Mouse (Mus musculus) left cerebral cortex, adult 9 months (tissue): ENCODE data around the gene Eed.

Experiments
- DNase-seq, 2 experiments: peaks; one replicate each; pipeline ENCODE4 v3.0.0; 2022; ENCODE audit warnings: low spot score in 2 of 2

The Eed gene

DNA sequence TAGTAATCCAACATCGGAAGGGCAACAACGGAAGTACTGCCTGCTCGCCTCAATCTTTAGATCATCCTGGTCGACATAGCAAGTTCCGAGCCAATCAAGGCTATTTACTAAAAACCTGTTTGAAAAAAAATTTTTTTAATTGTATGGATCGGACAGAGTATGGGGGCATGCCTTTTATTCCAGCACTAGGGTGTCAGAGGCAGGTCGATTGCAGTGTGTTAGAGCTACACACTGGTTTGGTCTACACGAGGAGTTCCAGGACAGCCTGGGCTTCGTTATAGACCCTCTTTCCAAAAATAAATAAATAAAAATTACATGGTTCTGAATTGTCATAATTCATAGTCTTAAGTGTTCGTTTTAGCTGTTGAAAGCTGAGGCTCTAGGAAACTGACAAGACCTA, 774 bp upstream of the Eed start:
- DNase-seq = no peak

DNA sequence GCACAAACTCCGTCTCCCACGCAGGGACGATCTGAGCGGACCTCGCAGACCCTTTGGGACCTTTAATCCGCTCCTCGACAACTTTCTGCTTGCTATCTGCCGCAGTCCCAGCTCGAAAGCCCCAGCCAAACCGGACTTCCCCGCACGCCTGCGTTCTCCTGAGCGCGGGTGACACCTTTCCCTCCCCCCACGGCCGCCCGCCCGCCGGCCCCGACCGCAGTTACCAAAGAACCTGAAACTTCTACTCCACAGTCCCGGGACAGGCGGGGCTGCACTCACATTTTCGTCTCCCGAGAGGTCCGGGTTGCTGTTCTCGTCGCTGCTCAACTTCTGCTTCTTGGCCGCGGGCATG, 674 bp downstream of the Eed start:
- DNase-seq = no peak

DNA sequence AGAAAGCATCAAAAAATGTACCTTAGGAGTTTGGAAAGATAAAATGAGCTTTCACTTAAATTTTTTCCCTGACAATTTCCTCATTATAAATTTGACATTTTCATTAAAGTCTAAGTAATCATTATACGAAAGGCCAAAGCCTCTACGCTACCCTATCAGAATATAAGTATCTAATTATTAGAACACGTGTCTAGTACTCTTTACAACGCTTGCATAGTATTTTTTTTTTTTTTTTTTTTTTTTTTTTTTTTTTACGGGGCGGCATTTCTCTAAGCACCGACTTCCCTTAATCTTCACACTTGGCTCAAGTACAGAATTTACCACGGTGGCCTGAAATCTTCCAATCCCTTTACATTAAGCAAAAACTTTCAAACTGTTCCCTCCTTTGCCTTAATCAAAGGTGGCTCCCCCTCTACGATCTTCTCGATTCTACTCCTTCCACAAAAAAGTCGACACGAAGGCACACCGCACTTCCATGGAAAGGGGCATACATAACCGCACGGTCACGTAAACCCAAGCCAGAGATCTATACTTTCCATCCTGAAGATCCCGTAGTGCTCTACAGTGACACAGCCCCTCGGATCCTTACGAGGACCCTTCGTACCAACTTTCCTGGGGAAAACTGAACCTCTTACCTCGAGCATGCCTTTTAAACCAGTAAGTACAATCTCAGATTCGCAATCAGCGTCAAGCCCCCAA, 1.2 kb downstream of the Eed start:
- no peak for DNase-seq

DNA sequence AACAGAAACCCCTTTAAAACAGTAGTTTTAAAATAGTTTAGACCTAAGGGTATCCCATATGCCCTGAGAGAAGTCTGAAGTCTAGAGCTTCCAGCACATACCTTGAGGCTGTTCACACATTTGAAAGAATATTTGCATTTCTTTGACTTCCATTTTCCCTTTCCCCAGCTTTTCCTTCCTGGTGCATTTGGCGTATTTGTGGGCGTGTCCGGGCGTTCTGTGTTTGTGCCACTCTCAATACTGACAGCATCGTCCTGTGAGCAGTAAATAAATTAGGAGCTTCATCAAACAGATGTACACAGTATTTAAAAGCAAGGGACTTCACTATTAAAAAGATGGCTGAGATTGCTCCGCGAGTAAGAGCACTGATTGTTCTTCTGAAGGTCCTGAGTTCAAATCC, 4.0 kb downstream of the Eed start:
- no peak for DNase-seq

DNA sequence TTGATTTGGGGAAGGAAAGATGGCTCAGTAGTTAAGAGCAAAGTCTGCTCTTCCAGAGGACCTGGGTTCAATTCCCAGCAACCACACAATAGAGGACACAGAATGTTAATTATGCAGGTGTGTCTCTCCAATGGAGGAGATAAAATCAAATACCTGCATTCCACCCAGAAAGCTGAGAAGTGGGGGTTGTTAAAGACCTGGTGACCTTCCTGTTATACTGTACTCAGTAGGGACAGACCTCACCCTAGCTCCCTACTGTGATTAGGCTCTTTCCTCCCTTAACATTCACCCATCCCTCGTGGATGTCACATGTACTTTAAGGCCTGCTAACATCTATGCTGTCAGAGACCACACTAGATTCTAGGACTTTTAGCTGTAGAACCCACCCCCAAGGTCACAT, 5.2 kb downstream of the Eed start:
- no peak for DNase-seq

DNA sequence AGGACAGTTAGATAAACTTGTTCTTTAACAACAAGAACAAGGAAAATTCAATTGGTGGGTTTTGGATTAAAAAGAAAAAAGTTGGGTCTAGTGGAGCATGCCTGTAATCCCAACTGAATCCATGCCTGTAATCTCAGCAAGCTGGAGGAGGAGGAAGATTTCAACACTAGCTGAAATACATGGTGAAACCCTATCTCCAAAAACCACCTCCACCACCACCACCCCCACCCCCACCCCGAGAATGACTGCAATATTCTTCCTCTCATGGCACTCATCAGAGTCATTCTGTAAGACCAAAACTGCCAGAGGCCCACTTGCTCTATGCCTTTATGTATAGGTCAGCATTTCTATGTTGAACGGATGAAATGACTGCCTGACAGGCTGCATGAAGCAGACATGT, 13.5 kb downstream of the Eed start:
- DNase-seq = no peak

DNA sequence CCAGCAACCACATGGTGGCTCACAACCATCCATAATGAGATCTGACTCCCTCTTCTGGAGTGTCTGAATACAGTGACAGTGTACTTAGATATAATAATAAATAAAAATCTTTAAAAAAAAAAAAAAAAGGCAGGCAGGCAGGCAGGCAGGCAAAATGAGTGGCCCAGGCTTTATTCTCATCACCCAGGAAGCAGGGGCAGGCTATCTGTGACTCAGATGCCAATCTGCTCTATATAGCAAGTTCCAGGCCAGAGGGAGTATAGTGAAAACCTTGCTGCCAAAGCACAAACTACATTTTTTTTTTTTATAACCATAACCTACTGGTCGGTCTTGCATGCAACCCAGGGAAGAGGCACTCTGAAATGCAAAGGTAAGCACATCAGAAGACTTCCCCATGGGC, 14.0 kb downstream of the Eed start:
- no peak for DNase-seq

DNA sequence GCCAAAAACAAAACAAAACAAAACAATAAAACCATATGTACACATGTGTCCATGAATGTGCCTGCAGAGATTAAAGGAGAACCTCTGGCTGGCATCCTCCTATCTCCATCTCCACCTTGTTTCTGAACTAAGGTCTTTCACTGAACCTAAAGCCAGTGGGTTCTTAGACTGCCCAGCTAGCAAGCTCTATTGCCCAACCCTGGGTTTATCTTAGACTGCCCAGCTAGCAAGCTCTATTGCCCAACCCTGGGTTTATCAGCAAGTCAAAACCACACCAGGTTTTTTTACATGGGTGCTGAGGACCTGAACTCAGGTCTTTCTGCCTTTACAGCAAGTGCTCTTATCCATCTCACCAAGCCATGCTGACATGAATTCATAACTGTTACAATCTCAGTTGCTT, 17.6 kb downstream of the Eed start:
- no peak for DNase-seq

DNA sequence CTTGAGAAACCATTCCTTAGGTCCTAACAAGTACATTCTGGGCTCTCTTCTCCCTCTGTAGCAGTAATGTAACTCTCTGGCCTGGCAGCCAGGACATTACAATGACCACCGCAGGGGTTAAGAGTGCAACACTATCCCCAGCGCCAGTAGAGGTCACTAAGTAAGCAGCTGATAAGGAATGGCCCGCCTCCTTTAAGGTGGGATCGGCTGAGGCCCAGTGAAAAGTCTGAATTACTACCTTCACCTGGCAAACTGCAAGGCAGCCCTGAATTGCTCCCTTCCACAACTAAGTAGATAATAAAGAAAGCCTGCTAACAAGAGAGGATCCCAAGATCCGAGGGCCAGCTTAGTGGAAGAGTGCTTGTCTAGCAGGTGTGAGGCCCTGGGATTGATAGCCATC, 23.5 kb downstream of the Eed start:
- no peak for DNase-seq

DNA sequence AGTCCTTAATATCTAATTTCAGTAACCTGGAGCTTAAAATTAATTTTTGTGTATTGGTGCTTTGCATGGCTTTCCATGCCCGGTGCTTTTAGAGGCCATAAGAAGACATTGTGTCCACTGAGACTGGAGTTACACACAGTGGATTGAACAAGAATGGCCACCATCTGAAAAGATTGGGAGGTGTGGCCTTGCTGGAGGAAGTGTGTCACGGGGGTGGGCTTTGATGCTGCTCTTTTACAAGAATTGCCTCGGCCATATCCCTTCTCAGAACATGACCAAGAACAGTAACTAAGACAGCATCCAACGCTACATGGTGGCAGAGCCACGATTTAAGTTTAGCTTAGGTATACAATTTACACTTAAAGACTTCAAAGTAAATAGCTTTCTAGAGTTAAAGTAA, 26.5 kb downstream of the Eed start:
- DNase-seq = no peak

DNA sequence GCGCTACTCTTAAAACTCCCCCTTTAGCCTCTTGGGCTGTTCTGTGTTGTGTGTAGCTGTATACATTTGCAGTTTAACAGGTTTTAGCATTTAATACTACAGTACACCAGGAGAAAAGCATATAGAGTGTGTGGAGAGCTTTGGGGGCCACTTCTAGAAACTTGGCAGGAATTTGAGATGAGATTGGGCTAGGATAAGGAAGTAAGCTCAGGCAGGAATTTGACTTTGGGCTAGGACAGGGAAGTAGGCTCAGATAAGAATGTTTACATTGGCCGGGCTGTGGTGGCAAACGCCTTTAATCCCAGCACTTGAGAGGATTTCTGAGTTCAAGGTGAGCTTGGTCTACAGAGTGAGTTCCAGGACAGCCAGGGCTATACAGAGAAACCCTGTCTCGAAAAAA, 31.4 kb downstream of the Eed start:
- no peak for DNase-seq

DNA sequence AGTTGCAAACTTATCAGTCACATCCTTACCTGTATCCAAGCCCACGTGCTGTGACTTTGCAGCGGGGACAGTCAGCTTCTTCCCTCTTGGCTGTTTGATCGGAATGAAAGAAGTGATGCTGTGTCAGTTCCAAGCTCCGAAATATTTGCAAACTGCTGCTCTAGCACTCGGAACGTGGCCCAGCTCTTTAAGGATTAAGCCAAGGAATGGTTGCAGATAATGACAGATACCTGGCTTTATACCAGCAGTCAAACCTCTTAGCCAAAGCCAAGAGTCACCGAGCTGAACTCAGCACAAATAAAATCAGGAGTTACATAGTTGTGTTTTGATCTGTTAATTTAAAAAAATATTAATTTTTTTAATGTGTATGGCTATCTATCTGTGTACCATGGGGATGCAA, 32.8 kb downstream of the Eed start:
- DNase-seq = no peak

DNA sequence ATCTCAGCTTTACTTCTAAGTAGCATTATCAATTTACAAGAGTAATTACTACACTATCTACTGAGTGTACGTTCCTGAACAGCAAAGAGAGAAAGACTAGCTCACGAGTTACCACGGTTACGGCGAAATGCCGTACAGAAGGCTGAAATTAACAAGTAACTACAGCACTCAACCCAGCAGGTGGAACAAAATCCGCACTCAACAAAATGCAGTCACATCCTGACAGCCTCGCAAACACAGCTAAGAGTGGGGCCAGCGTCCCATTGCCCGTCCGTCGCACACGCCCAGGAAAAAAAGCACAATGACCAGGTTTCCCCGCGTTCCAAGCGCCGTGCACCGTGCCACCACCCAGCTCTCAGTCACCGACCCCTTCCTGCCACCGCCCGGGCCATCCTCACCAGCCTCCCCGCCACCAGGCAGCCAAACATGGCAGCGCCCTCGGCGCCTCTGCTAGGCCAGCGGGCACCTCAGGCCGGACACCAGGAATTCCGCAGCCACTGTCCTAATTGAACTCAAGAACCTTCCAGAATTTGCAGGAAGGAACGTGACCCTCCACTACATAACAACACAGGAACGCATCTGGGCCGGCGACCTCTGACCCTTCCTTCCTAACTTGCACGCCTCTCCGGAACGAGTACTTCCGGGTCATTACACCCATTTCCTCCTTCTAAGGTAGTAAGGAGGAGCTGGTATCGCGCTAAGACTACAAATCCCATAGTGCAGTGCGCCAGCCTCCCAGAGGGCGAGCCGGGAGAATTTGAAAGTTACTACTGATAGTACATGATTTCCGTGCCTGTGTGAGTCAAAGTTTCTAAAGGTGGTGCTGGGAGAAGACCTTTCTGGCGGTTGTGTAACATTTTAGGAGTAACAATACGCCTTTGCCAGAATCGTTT, 40.0 kb downstream of the Eed start, which contains the start of gene Hikeshi:
Gene Hikeshi, minus strand, starts transcription at position 634 of the 893 bp plus-strand sequence.
- DNase-seq = peak; percentile 91 to 97

DNA sequence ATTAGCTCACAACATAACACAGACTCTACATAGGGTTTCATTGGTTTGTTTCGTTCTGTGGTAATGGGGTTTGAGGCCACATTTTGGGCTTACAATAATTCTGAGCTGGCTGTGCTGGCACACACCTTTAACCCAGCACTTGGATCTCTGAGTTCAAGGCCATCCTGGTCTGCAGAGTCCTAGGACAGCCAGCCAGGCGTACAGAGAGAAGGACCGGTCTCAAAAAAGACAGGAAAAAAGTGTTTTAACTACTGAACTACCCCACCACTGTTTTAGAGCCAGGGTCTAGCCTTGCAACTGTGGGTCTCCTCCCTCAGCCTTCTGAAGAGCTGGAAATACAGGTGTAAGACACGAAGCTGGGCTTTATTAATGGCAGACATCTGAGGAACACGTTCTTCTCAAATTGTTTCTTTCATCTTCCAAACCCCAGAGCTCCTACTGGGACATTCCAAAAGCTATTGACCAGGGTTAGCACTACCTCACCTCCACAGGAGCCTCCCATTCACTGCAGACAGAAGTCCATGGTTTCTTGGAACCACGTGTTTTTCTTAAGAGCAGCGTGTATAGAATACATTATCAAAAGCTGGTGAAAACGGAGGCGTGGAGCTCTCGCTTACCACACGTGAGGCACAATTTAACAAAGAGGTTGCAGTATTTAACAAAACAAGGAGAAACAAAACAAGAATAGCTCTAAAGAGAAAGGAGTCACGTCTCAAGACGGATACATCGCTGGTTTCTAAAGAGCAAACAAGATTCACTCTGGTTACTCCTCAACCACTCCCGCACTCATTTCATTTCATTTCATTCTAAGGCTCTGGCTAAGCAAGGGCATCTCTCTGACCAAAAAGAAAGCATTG, 41.1 kb downstream of the Eed start:
- DNase-seq = no peak

DNA sequence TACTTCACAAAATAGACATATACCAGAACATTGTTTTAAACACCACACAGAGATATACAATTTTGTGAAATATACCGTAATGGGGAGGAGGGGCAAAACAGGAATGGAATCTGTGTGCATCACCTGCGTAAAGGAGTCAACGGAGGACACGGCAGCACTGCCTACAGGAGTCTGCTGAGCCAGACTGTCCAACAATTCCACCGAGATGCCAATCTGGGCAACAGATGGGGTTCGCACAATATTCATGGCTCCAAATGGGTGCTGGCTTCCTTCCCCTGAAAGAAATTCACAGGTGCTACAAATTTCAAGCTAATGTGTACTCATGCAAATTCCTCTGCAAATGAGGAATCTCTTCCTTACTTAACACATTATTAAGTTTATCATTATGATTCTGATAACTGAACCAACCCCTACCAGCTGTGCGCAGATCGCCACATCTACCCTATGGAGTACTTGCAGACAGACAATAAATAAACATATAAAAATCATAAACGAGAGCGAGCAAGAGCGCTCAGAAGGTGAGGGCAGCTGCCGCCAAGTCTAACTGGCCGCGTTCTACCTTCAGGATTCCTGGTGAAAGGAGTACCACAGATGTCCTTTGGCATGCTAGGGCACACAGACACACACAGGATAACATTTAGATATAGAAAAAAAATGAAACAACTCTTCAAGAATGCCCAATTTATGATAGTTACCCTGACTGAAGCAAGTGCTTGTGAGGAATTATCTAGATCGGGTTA, 57.2 kb downstream of the Eed start:
- peak in 1 of 2 experiments; percentile 70 for DNase-seq

DNA sequence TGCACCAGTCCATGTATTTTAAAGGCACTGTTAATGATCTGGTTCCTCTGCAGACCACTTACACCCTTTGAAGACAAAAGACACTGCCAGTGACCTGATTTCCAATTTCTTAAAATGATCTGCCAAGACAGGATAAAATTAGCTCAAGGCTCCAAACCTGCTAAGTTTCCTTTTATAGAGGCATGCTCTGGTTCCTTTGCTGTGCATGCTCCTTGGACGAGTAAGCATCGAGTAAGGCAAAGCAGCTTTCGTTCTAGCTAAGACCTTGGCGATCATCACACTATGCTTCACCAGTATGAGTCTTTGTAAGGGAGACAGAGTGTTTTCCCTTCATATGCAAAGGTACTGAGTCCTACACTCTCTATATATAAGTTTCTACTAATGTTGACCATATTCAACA, 63.0 kb downstream of the Eed start:
- peak in 1 of 2 experiments; percentile 9 for DNase-seq

DNA sequence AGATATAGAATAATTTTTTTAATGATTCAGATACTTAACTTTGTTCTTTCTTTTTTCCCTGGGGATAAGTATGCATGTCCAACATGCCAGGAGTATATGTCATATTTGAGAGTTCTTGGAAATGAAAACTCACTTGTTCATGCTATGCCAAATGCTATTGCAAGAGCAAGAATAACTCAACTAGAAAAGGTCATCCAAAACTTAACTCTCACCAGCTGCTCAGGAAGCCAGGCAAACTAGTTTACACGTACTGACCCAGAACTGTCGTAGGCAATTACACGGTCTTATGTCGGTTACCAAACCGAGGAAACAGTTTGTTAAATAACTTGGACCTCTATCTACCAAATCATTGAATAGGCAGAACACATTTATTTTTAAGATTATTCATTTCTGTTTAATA, 64.1 kb downstream of the Eed start:
- no peak for DNase-seq

DNA sequence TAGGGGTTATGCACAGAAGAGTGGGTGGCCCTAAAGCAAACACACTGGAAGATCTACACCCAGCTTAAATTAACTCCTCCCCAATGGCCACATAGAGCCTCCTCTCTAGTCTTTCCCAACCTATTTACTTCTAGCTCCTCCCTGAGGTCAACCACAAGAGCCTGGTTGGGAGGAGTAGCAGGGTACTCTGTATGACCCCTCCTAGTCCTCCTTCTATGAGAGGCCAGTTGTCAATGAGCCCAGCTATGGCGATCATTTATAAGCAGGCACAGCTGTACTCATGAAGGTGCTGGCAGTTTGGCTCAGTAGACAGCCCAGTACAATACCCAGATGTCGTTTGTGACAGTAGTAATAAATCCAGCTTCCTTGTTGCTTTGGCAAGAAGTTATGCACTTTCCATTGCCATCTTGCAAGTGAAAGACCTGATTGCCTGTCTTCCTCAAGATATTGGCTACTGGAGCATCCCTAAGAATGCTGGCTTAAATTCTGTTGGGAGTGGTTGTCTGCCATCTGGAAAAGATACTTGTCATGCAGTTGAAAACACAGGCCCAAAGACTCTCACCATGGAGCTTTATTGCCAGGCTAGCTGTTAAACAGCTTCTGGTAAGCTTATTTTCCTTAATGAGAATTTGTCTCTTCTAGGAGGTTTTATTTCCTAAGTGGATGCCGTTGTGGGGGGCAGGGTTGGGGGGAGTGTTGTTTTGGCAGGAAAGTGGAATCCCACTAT, 67.2 kb downstream of the Eed start:
- no peak for DNase-seq

DNA sequence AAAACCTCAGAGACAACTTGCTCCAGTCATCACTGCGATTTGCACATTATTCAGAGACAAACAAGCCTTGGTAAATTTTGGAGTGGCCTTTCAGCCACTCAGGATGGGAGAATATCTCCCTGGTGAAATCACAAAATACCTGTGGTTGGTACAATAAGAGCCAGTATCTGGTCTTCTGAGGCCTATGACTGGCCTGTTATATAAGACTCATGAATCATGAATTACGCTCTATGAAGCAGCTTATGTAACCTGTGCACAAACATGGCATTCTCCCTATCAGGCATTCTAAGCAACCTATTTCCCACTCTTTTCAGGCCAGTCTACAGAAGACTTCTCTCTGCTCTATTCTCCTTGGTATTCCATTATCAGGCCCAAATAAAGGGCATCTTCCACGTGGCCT, 68.4 kb downstream of the Eed start:
- DNase-seq = no peak

DNA sequence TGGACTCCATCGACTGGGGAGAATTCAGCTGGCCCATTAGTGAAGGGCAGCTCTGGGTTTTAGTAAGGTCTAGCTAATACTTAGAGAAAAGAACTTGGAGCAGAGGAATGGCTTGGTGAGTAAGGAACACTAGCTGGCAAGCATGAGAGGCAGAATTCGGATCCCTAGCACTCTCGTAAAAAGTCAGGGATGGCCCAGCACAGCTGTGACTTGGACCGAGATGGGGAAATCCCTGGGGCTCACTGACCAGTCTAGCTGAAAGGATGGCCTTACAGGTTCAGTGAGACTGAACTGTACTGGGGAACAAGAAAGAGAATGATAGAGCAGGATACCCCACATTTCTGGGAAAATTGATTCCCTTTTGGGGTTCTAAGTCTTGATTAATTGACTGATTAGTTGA, 71.1 kb downstream of the Eed start:
- no peak for DNase-seq
